Mouse (Mus musculus): Measurements from ENCODE around the gene 1110008P14Rik.

Gene 1110008P14Rik

GRCm38 (mm10) chr2:32381775-32382223, at the start of gene 1110008P14Rik:
Gene 1110008P14Rik (minus strand): TSS chr2:32381938.
- peak; percentile 64 for DNase-seq (ENCODE audit: low read depth, low spot score)

GRCm38 (mm10) chr2:32430701-32431676, 49.3 kb upstream of the 1110008P14Rik start:
- DNase-seq (ENCODE audit: low read depth, low spot score): peak; percentile 87

- DNase-seq (ENCODE audit: low read depth, low spot score): no peak
Observed at GRCm38 (mm10) chr2:32429215-32429891, 47.6 kb upstream of the 1110008P14Rik start.

GRCm38 (mm10) chr2:32428262-32428722, 46.6 kb upstream of the 1110008P14Rik start:
- no peak for DNase-seq (ENCODE audit: low read depth, low spot score)

GRCm38 (mm10) chr2:32427720-32428119, 46.0 kb upstream of the 1110008P14Rik start:
- no peak for DNase-seq (ENCODE audit: low read depth, low spot score)

GRCm38 (mm10) chr2:32426141-32426540, 44.4 kb upstream of the 1110008P14Rik start:
- no peak for DNase-seq (ENCODE audit: low read depth, low spot score)

GRCm38 (mm10) chr2:32425568-32425967, 43.8 kb upstream of the 1110008P14Rik start:
- no peak for DNase-seq (ENCODE audit: low read depth, low spot score)

- no peak for DNase-seq (ENCODE audit: low read depth, low spot score)
Observed at GRCm38 (mm10) chr2:32424796-32425195, 43.1 kb upstream of the 1110008P14Rik start.

- no peak for DNase-seq (ENCODE audit: low read depth, low spot score)
Observed at GRCm38 (mm10) chr2:32423481-32424331, 42.0 kb upstream of the 1110008P14Rik start.

GRCm38 (mm10) chr2:32421851-32422251, 40.1 kb upstream of the 1110008P14Rik start:
- no peak for DNase-seq (ENCODE audit: low read depth, low spot score)

- DNase-seq (ENCODE audit: low read depth, low spot score): no peak
Observed at GRCm38 (mm10) chr2:32420647-32421046, 38.9 kb upstream of the 1110008P14Rik start.

GRCm38 (mm10) chr2:32420066-32420608, 38.4 kb upstream of the 1110008P14Rik start:
- no peak for DNase-seq (ENCODE audit: low read depth, low spot score)

GRCm38 (mm10) chr2:32419359-32419758, 37.6 kb upstream of the 1110008P14Rik start:
- DNase-seq (ENCODE audit: low read depth, low spot score): no peak

- no peak for DNase-seq (ENCODE audit: low read depth, low spot score)
Observed at GRCm38 (mm10) chr2:32418430-32419151, 36.9 kb upstream of the 1110008P14Rik start.

GRCm38 (mm10) chr2:32417486-32417885, 35.7 kb upstream of the 1110008P14Rik start:
- DNase-seq (ENCODE audit: low read depth, low spot score): no peak

GRCm38 (mm10) chr2:32416556-32416955, 34.8 kb upstream of the 1110008P14Rik start:
- no peak for DNase-seq (ENCODE audit: low read depth, low spot score)

GRCm38 (mm10) chr2:32415801-32416200, 34.1 kb upstream of the 1110008P14Rik start:
- no peak for DNase-seq (ENCODE audit: low read depth, low spot score)

- no peak for DNase-seq (ENCODE audit: low read depth, low spot score)
Observed at GRCm38 (mm10) chr2:32413936-32414335, 32.2 kb upstream of the 1110008P14Rik start.

- DNase-seq (ENCODE audit: low read depth, low spot score): no peak
Observed at GRCm38 (mm10) chr2:32412742-32413531, 31.2 kb upstream of the 1110008P14Rik start.

- DNase-seq (ENCODE audit: low read depth, low spot score): no peak
Observed at GRCm38 (mm10) chr2:32411407-32411806, 29.7 kb upstream of the 1110008P14Rik start.
